Mouse (Mus musculus): ENCODE data around the gene Cnnm2. TPM values are rescaled to one million over a fixed set of nuclear protein-coding genes. Genes with fewer than 3 reads are reported as not detected.

Gene Cnnm2
- polyA plus RNA-seq, 1 experiment from 2014 or later = 6.9 TPM

- ATAC-seq (ENCODE audit: low FRiP score) = no peak
- no peaks in the 10 kb centered on the region for H3K4me1 ChIP-seq
- H3K27ac ChIP-seq = no peak overlapping the region
- no peak overlapping the region for H3K9ac ChIP-seq
- H3K9me3 ChIP-seq (replicated peaks) = no peaks in the 10 kb centered on the region
- WGBS = 66% methylated on average over 5 of the region's 5 CpGs
- no peaks in the 10 kb centered on the region for H3K27me3 ChIP-seq
- no peak overlapping the region for H3K4me3 ChIP-seq
- H3K36me3 ChIP-seq = no peaks in the 10 kb centered on the region
- no peak overlapping the region for H3K4me2 ChIP-seq (replicated peaks)
Measured at GRCm38 (mm10) chr19:46784038-46784437, 22.6 kb downstream of the Cnnm2 start.

GRCm38 (mm10) chr19:46784502-46784901 is 23.1 kb downstream of the Cnnm2 start:
- no peak for ATAC-seq (ENCODE audit: low FRiP score)
- H3K36me3 ChIP-seq = no peaks in the 10 kb centered on the region
- H3K9ac ChIP-seq = no peak overlapping the region
- no peaks in the 10 kb centered on the region for H3K4me1 ChIP-seq
- no peaks in the 10 kb centered on the region for H3K27me3 ChIP-seq
- no peak overlapping the region for H3K27ac ChIP-seq
- 84% methylated on average over 6 of the region's 6 CpGs for WGBS
- no peak overlapping the region for H3K4me3 ChIP-seq
- H3K4me2 ChIP-seq (replicated peaks) = no peak overlapping the region
- no peaks in the 10 kb centered on the region for H3K9me3 ChIP-seq (replicated peaks)

GRCm38 (mm10) chr19:46785633-46786032 is 24.2 kb downstream of the Cnnm2 start:
- no peaks in the 10 kb centered on the region for H3K27me3 ChIP-seq
- H3K27ac ChIP-seq = no peak overlapping the region
- H3K9ac ChIP-seq = no peak overlapping the region
- H3K4me3 ChIP-seq = no peak overlapping the region
- H3K36me3 ChIP-seq = no peaks in the 10 kb centered on the region
- no peaks in the 10 kb centered on the region for H3K4me1 ChIP-seq
- H3K9me3 ChIP-seq (replicated peaks) = no peaks in the 10 kb centered on the region
- H3K4me2 ChIP-seq (replicated peaks) = no peak overlapping the region
- 89% methylated on average over 4 of the region's 4 CpGs for WGBS
- ATAC-seq (ENCODE audit: low FRiP score) = no peak

- Histone ChIP-seq H3K27ac (no peak overlapping the region), H3K27me3 (no peaks in the 10 kb centered on the region), H3K4me2 (replicated peaks) (no peak overlapping the region), H3K36me3 (no peaks in the 10 kb centered on the region), H3K9me3 (replicated peaks) (no peaks in the 10 kb centered on the region), H3K4me1 (no peaks in the 10 kb centered on the region; the same call in 1 of the 2 replicates), H3K9ac (no peak overlapping the region), H3K4me3 (no peak overlapping the region)
- WGBS = 98% methylated on average over 1 of the region's 1 CpGs
- ATAC-seq (ENCODE audit: low FRiP score) = no peak
Measured at GRCm38 (mm10) chr19:46789782-46790181, 28.4 kb downstream of the Cnnm2 start.

- H3K4me2 ChIP-seq (replicated peaks) = no peak overlapping the region
- H3K27me3 ChIP-seq = no peaks in the 10 kb centered on the region
- 94% methylated on average over 7 of the region's 7 CpGs for WGBS
- H3K27ac ChIP-seq = no peak overlapping the region
- no peaks in the 10 kb centered on the region for H3K36me3 ChIP-seq
- H3K4me1 ChIP-seq = no peaks in the 10 kb centered on the region; the same call in 1 of the 2 replicates
- no peak overlapping the region for H3K4me3 ChIP-seq
- no peak overlapping the region for H3K9ac ChIP-seq
- H3K9me3 ChIP-seq (replicated peaks) = no peaks in the 10 kb centered on the region
- ATAC-seq (ENCODE audit: low FRiP score) = no peak
Measured at GRCm38 (mm10) chr19:46791360-46791759, 30.0 kb downstream of the Cnnm2 start.

- H3K36me3 ChIP-seq = no peaks in the 10 kb centered on the region
- H3K27me3 ChIP-seq = no peaks in the 10 kb centered on the region
- H3K4me3 ChIP-seq = no peak overlapping the region
- H3K9me3 ChIP-seq (replicated peaks) = no peaks in the 10 kb centered on the region
- H3K27ac ChIP-seq = no peak overlapping the region
- 84% methylated on average over 8 of the region's 8 CpGs for WGBS
- H3K9ac ChIP-seq = no peak overlapping the region
- no peak for ATAC-seq (ENCODE audit: low FRiP score)
- no peak overlapping the region for H3K4me2 ChIP-seq (replicated peaks)
- H3K4me1 ChIP-seq = no peaks in the 10 kb centered on the region; the same call in 1 of the 2 replicates
Measured at GRCm38 (mm10) chr19:46791921-46792320, 30.5 kb downstream of the Cnnm2 start.

- ATAC-seq (ENCODE audit: low FRiP score) = no peak
- 77% methylated on average over 3 of the region's 3 CpGs for WGBS
- no peak overlapping the region for H3K9ac ChIP-seq
- no peaks in the 10 kb centered on the region for H3K9me3 ChIP-seq (replicated peaks)
- no peak overlapping the region for H3K4me2 ChIP-seq (replicated peaks)
- H3K4me3 ChIP-seq = no peak overlapping the region
- H3K36me3 ChIP-seq = no peaks in the 10 kb centered on the region
- no peak overlapping the region for H3K27ac ChIP-seq
- no peaks in the 10 kb centered on the region; the same call in 1 of the 2 replicates for H3K4me1 ChIP-seq
- H3K27me3 ChIP-seq = no peaks in the 10 kb centered on the region
Measured at GRCm38 (mm10) chr19:46792480-46792879, 31.1 kb downstream of the Cnnm2 start.

GRCm38 (mm10) chr19:46794181-46794580 is 32.8 kb downstream of the Cnnm2 start:
- no peaks in the 10 kb centered on the region for H3K36me3 ChIP-seq
- H3K4me3 ChIP-seq = no peak overlapping the region
- H3K4me1 ChIP-seq = no peaks in the 10 kb centered on the region; the same call in 1 of the 2 replicates
- H3K4me2 ChIP-seq (replicated peaks) = no peak overlapping the region
- no peak for ATAC-seq (ENCODE audit: low FRiP score)
- no peak overlapping the region for H3K27ac ChIP-seq
- WGBS = 64% methylated on average over 8 of the region's 8 CpGs
- H3K9ac ChIP-seq = no peak overlapping the region
- H3K9me3 ChIP-seq (replicated peaks) = no peaks in the 10 kb centered on the region
- no peaks in the 10 kb centered on the region for H3K27me3 ChIP-seq

GRCm38 (mm10) chr19:46799903-46800583 is 38.6 kb downstream of the Cnnm2 start:
- Histone ChIP-seq H3K4me1 (no peaks in the 10 kb centered on the region; the same call in 1 of the 2 replicates), H3K4me3 (no peak overlapping the region), H3K27me3 (no peaks in the 10 kb centered on the region), H3K27ac (no peak overlapping the region), H3K4me2 (replicated peaks) (no peak overlapping the region), H3K36me3 (no peaks in the 10 kb centered on the region), H3K9me3 (replicated peaks) (no peaks in the 10 kb centered on the region), H3K9ac (no peak overlapping the region)
- no peak for ATAC-seq (ENCODE audit: low FRiP score)
- 95% methylated on average over 4 of the region's 4 CpGs for WGBS

GRCm38 (mm10) chr19:46801492-46801891 is 40.1 kb downstream of the Cnnm2 start:
- ATAC-seq (ENCODE audit: low FRiP score) = no peak
- H3K9me3 ChIP-seq (replicated peaks) = no peaks in the 10 kb centered on the region
- H3K27ac ChIP-seq = no peak overlapping the region
- WGBS = 86% methylated on average over 7 of the region's 7 CpGs
- H3K9ac ChIP-seq = no peak overlapping the region
- H3K4me2 ChIP-seq (replicated peaks) = no peak overlapping the region
- H3K36me3 ChIP-seq = no peaks in the 10 kb centered on the region
- peaks cover 4% of the 10 kb centered on the region; the same call in 1 of the 2 replicates for H3K4me1 ChIP-seq
- no peak overlapping the region for H3K4me3 ChIP-seq
- no peaks in the 10 kb centered on the region for H3K27me3 ChIP-seq

GRCm38 (mm10) chr19:46802306-46802705 is 40.9 kb downstream of the Cnnm2 start:
- Histone ChIP-seq H3K4me2 (replicated peaks) (no peak overlapping the region), H3K4me1 (peaks cover 4% of the 10 kb centered on the region; the same call in 1 of the 2 replicates), H3K9ac (no peak overlapping the region), H3K27ac (no peak overlapping the region), H3K36me3 (no peaks in the 10 kb centered on the region), H3K9me3 (replicated peaks) (no peaks in the 10 kb centered on the region), H3K27me3 (no peaks in the 10 kb centered on the region), H3K4me3 (no peak overlapping the region)
- 85% methylated on average over 9 of the region's 9 CpGs for WGBS
- no peak for ATAC-seq (ENCODE audit: low FRiP score)

- Histone ChIP-seq H3K4me1 (peaks cover 4% of the 10 kb centered on the region; the same call in 1 of the 2 replicates), H3K9ac (no peak overlapping the region), H3K27ac (no peak overlapping the region), H3K4me2 (replicated peaks) (no peak overlapping the region), H3K27me3 (no peaks in the 10 kb centered on the region), H3K4me3 (no peak overlapping the region), H3K36me3 (no peaks in the 10 kb centered on the region), H3K9me3 (replicated peaks) (no peaks in the 10 kb centered on the region)
- WGBS = 71% methylated on average over 2 of the region's 2 CpGs
- ATAC-seq (ENCODE audit: low FRiP score) = no peak
Measured at GRCm38 (mm10) chr19:46803732-46804131, 42.3 kb downstream of the Cnnm2 start.

GRCm38 (mm10) chr19:46804751-46805150 is 43.4 kb downstream of the Cnnm2 start:
- WGBS = 93% methylated on average over 6 of the region's 6 CpGs

More at GRCm38 (mm10) chr19:46804751-46805150, 43.4 kb downstream of the Cnnm2 start:
- no peaks in the 10 kb centered on the region for H3K27me3 ChIP-seq
- H3K4me1 ChIP-seq = peaks cover 4% of the 10 kb centered on the region; the same call in 1 of the 2 replicates
- H3K9me3 ChIP-seq (replicated peaks) = no peaks in the 10 kb centered on the region
- H3K27ac ChIP-seq = no peak overlapping the region
- no peaks in the 10 kb centered on the region for H3K36me3 ChIP-seq
- no peak overlapping the region for H3K4me3 ChIP-seq
- H3K4me2 ChIP-seq (replicated peaks) = no peak overlapping the region
- H3K9ac ChIP-seq = no peak overlapping the region
- no peak for ATAC-seq (ENCODE audit: low FRiP score)
